Mouse (Mus musculus): ENCODE results near the gene Dnm3. TPM values are rescaled to one million over a fixed set of nuclear protein-coding genes. Genes with fewer than 3 reads are reported as not detected.

Gene Dnm3
- polyA plus RNA-seq (2012; rRNA removed) = 27.1 and 45.3 TPM in 2 replicates

DNA sequence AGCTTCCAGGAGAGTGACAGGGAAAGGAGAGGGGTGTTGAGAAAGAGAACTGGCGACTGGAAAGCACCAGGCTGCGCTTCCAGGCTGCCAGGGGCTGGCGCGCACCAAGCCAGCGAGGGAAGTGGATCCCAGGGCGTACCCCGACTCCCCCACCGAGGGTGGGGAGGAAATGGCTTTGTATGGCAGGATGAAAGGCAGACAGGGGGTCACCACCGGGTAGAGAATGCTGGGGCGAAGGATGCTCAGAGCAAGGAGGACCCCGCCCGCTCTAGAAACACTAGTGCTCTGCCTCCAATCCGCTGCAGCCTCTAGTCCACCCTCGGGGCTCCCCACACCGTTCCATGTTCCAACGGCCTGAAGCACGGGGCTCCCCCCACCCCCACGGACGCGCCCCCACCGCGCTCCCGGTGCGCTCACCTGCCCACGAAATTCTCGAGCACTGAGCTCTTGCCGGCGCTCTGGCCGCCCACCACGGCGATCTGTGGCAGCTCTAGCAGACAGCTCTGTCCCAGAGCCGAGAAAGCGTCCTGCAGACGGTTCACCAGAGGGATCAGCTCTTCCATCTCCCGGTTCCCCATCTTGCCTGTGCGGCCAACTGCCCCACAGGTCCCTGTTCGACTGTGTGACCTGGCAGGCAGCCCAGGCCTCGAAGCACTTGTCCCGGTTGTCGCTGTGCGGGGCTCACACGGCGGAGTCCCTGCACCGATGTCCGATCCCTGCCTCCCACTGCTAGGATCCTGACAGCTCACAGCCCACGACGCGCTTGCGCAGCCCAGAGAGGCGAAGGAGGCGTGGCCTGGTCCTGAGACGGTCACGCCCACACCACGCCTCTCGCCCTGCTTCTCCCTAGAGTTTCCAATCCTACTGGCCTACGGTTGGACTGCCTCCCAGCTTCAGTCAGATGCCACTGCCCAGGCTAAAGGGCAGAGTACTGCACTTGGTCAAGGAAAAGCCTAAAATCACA lies at the start of gene Dnm3:
Dnm3 (minus strand) TSS at position 789 of the 964 bp plus-strand sequence.
- DNase-seq (ENCODE audit: low read depth) = peak; percentile 97
- peak; percentile 69; the same call in 1 of the 2 replicates for TF ChIP-seq POLR2A (IDR thresholded peaks at IDR 0.05; ENCODE audit: borderline replicate concordance, extremely low read depth, insufficient read depth, insufficient read length, poor library complexity, severe bottlenecking)
- no peak for TF ChIP-seq CTCF (IDR thresholded peaks at IDR 0.05; ENCODE audit: borderline replicate concordance, extremely low read depth, insufficient read depth, insufficient read length)

DNA sequence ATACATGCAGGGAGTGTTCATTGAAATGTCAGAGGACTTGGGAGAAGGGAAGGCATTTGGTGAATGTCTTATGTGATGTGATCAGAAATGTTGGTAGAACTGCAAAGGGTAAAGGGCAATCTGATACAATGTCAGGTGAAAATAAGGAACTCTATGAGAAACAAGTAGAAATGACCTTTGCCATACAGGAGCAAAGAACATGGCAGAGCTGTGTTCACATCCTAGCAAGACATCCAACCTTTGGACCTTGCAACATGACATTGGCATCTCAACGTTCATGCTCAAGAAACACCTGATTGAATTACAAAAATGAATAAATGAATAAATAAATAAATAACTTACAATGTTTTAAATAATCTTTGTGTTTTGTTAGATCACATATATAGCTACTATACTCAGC lies 37.3 kb upstream of the Dnm3 start:
- TF ChIP-seq POLR2A (IDR thresholded peaks at IDR 0.05; ENCODE audit: borderline replicate concordance, extremely low read depth, insufficient read depth, insufficient read length, poor library complexity, severe bottlenecking) (no peak), CTCF (IDR thresholded peaks at IDR 0.05; ENCODE audit: borderline replicate concordance, extremely low read depth, insufficient read depth, insufficient read length) (no peak)
- no peak for DNase-seq (ENCODE audit: low read depth)

DNA sequence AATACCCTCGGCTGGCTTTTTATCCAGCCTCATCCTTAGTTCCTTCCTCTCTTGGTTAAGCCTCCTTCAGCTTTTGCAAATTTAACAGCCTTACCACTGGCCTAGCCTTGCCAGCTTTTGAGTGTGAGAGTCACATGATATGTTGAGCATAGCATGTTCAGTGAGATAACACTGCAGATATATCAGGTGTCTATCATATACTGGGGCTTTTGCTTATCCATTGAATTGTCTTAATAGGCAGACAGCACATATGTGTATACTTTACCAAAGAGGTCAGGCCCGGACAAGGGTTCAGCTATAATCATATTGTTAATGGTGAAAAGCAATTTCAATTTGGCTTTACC lies 32.2 kb upstream of the Dnm3 start:
- peak; percentile 8 for DNase-seq (ENCODE audit: low read depth)

DNA sequence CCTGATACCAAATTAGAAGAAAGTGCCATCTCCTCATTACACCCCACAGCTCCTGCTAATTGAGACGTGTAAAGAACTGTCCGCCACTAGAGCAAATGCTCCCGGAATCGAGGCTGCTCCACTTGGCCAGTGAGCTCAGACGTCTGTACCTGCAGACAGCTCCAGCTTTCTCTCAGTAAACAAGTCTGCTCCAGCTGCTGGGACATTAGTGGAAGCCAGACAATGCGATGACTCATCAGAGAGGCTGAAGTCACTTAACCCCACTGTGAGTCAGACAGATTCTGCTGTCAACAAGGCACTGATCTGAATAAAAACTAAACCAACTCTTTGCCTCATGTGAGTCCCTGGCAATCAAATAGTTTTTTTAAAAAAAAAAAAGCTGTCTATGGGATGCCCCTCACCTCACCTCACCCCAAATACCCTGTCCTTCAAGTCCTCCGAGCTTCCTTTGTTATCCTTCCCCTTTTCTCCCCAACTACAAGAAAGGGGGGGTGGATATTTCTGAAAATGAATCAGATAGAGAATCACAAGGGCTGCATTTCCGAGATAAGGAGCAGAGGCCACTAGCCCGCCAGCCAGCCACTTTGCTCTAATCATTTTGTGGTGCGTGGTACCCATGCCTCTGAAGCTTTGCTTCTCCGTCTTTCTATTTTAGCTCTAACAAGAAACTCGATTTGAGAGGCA lies 31.6 kb upstream of the Dnm3 start:
- peak; percentile 26 for DNase-seq (ENCODE audit: low read depth)
- TF ChIP-seq CTCF (IDR thresholded peaks at IDR 0.05; ENCODE audit: borderline replicate concordance, extremely low read depth, insufficient read depth, insufficient read length) (no peak), POLR2A (IDR thresholded peaks at IDR 0.05; ENCODE audit: borderline replicate concordance, extremely low read depth, insufficient read depth, insufficient read length, poor library complexity, severe bottlenecking) (no peak)

More for the DNA sequence above, 32.2 kb upstream of the Dnm3 start:
- TF ChIP-seq POLR2A (IDR thresholded peaks at IDR 0.05; ENCODE audit: borderline replicate concordance, extremely low read depth, insufficient read depth, insufficient read length, poor library complexity, severe bottlenecking) = no peak
- no peak for TF ChIP-seq CTCF (IDR thresholded peaks at IDR 0.05; ENCODE audit: borderline replicate concordance, extremely low read depth, insufficient read depth, insufficient read length)

DNA sequence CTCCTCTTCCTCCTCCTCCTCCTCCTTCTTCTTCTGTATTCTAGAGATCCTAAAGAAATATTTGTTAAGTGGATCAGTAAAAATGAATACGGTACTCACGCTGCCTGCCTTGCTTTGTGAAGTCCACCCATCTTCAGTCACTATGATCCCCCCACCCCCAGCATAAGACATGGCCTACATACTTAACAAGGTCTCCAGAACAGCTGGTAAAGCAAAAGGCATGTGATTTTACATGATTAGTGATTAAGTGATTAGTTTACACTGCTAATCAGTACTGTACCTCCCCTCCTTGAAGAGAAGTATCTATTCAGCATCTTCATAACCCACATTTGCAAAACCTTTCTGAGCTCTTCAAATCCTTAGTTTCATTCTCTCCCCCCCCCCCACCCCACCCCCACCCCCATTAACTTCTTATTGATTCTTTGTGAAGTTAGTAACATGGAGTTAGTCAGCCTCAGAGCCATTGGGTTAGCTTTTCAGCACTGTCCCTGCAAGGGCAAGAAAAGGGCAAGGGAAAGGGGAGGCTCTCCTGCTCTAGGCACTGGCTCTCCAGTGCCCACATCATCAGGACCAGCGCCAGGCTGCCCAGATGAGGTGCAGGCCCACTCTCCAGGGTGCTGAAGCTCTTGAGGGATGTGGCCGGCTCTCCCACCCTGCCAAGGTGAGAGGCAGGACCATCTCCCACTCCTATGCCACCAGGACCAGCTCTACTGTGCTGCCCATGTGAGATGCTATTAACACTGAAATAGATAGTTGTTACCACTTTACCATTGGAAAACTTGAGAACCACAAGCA lies 30.6 kb upstream of the Dnm3 start:
- peak; percentile 14 for DNase-seq (ENCODE audit: low read depth)
- no peak for TF ChIP-seq POLR2A (IDR thresholded peaks at IDR 0.05; ENCODE audit: borderline replicate concordance, extremely low read depth, insufficient read depth, insufficient read length, poor library complexity, severe bottlenecking)
- no peak for TF ChIP-seq CTCF (IDR thresholded peaks at IDR 0.05; ENCODE audit: borderline replicate concordance, extremely low read depth, insufficient read depth, insufficient read length)

DNA sequence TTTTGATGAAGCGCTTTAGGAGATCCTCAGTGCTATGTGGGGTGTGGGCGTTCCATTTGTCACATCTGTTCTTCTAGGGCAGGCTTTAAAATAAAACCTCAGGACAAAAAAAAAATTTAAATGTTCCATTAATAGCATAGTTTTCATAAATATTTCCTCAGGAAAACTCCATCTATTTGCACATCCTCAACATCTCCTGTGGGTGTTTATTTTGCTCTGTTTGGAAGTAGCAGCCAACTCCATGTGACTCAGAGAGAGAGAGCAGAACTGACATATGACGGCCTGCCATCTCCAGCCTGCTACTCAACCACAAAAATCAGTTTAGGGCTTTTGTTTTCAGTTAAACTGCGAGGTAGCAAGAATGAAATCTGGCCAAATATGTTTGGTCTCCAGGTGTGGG lies 28.7 kb upstream of the Dnm3 start:
- no peak for DNase-seq (ENCODE audit: low read depth)
- no peak for TF ChIP-seq POLR2A (IDR thresholded peaks at IDR 0.05; ENCODE audit: borderline replicate concordance, extremely low read depth, insufficient read depth, insufficient read length, poor library complexity, severe bottlenecking)
- TF ChIP-seq CTCF (IDR thresholded peaks at IDR 0.05; ENCODE audit: borderline replicate concordance, extremely low read depth, insufficient read depth, insufficient read length) = no peak

DNA sequence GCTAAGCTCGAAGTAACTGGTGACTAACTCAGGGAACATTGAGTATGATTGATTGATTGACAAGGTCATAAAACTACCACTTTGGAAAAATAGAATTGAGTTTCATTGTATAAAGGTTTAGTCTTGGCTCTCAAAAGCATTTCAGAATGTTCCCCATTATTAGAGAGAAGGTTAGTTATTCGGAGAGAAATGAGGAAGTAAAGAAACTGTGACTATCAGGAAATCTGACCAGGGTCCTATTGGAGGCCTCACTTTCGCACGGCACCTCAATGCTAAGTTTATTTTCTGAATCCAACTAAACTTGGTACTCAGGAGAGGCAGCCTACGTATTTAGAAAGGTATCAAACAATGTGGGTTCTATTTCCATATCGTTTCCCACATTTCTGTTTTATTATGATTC lies 27.8 kb upstream of the Dnm3 start:
- DNase-seq (ENCODE audit: low read depth) = no peak
- TF ChIP-seq POLR2A (IDR thresholded peaks at IDR 0.05; ENCODE audit: borderline replicate concordance, extremely low read depth, insufficient read depth, insufficient read length, poor library complexity, severe bottlenecking) = no peak
- TF ChIP-seq CTCF (IDR thresholded peaks at IDR 0.05; ENCODE audit: borderline replicate concordance, extremely low read depth, insufficient read depth, insufficient read length) = no peak

DNA sequence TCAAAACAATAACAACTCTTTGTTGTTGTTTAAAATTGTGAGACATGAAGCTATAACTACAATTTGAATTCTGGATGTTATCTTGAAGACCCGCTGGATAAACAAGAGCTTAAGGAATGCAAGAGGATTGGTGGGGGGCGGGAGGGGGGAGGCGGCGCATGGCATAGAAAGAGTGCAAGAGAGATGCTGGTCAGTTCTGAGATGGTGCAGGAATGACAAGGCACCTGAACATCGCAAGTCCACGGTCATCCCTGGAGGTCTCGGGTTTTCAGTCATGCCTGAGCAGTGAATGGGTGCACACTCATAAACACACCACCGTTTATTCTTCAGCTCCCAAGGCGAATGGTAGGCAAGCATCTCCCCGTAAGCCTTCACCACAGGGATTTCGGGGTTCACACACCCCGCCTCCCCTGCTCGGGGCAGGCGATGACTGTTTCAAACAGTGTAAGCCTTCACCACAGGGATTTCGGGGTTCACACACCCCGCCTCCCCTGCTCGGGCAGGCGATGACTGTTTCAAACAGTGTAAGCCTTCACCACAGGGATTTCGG lies 1.2 kb downstream of the Dnm3 start:
- DNase-seq (ENCODE audit: low read depth) = peak; percentile 27
- no peak for TF ChIP-seq POLR2A (IDR thresholded peaks at IDR 0.05; ENCODE audit: borderline replicate concordance, extremely low read depth, insufficient read depth, insufficient read length, poor library complexity, severe bottlenecking)
- TF ChIP-seq CTCF (IDR thresholded peaks at IDR 0.05; ENCODE audit: borderline replicate concordance, extremely low read depth, insufficient read depth, insufficient read length) = no peak

DNA sequence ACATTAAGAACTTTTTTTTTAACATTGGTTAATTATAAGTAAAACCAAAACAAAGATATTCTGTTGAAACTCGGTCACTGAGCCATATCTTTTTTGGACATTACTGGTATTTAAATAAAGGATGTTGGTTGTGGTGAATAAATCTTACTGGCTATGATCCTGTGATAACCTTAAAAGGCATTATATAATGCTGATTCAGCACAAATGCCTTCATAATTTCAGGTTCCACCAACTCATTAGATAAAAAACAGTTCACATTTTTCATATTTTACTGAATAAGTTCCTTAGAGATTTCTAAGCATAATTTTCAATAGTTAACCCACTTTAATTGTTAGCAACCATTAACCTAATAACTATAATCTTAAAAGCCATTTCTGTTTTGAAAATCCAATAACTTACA lies 4.9 kb downstream of the Dnm3 start:
- no peak for DNase-seq (ENCODE audit: low read depth)
- no peak for TF ChIP-seq CTCF (IDR thresholded peaks at IDR 0.05; ENCODE audit: borderline replicate concordance, extremely low read depth, insufficient read depth, insufficient read length)
- TF ChIP-seq POLR2A (IDR thresholded peaks at IDR 0.05; ENCODE audit: borderline replicate concordance, extremely low read depth, insufficient read depth, insufficient read length, poor library complexity, severe bottlenecking) = no peak

DNA sequence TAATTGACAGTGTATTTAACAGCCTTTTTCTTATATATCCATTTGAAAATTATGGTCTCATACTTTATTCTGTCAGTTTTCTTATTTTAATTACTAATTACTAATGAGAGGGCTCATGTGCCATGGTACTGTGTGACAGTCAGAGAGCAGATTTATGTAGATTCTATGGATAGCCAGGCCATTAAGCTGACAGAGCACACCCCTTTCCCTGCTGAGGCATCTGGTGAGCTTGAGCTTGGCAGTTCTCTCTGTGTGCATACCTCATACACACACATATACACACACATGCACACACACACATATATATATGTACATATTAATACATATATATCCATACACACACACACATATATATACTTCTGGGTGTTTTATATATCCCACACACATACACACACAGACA lies 6.7 kb downstream of the Dnm3 start:
- TF ChIP-seq POLR2A (IDR thresholded peaks at IDR 0.05; ENCODE audit: borderline replicate concordance, extremely low read depth, insufficient read depth, insufficient read length, poor library complexity, severe bottlenecking) (no peak), CTCF (IDR thresholded peaks at IDR 0.05; ENCODE audit: borderline replicate concordance, extremely low read depth, insufficient read depth, insufficient read length) (no peak)
- no peak for DNase-seq (ENCODE audit: low read depth)
